Mouse (Mus musculus) midbrain, postnatal 0 days (tissue): Measurements from ENCODE around the gene Kif1a. TPM values are rescaled to one million over a fixed set of nuclear protein-coding genes. Genes with fewer than 3 reads are reported as not detected.

Experiments
- ATAC-seq: fragments of 200-750 bp; cut with Nextera tagmentation; 2 replicates; pipeline ENCODE4 v1.8.0; 2017; ENCODE audit warnings: moderate number of reproducible peaks, mild to moderate bottlenecking, moderate TSS enrichment, moderate library complexity; ENCODE audit not compliant: low FRiP score
- DNase-seq: peaks from one replicate; pipeline ENCODE4 v3.0.0-alpha.2; 2015; ENCODE audit warnings: low spot score
- H3K27ac ChIP-seq: fragments of 300-500 bp; sonication (generic); 2 replicates; pipeline ENCODE4 v1.5.1; 2014; ENCODE audit warnings: low read depth, mild to moderate bottlenecking, low read length, mixed read lengths
- H3K27me3 ChIP-seq: fragments of 300-500 bp; sonication (generic); 2 replicates; pipeline ENCODE4 v1.6.1; 2014; ENCODE audit warnings: low read length, control low read depth, mixed read lengths; ENCODE audit not compliant: insufficient read depth
- H3K36me3 ChIP-seq: fragments of 300-500 bp; sonication (generic); 2 replicates; pipeline ENCODE4 v1.6.1; 2014; ENCODE audit warnings: low read length, control low read depth, mixed read lengths; ENCODE audit not compliant: insufficient read depth
- H3K4me1 ChIP-seq: fragments of 300-500 bp; sonication (generic); 2 replicates; pipeline ENCODE4 v1.6.1; 2014; ENCODE audit warnings: mild to moderate bottlenecking, control low read depth, antibody characterized with exemption, low read length, mixed read lengths; ENCODE audit not compliant: insufficient read depth
- H3K4me2 ChIP-seq: fragments of 300-500 bp; sonication (generic); 2 replicates; pipeline ENCODE4 v1.6.1; 2014; ENCODE audit warnings: low read depth, mild to moderate bottlenecking, low read length, mixed read lengths; ENCODE audit not compliant: poor library complexity, severe bottlenecking
- H3K4me3 ChIP-seq: fragments of 300-500 bp; sonication (generic); 2 replicates; pipeline ENCODE4 v1.5.1; 2014; ENCODE audit warnings: low read depth, mild to moderate bottlenecking, low read length, moderate library complexity
- H3K9ac ChIP-seq: fragments of 300-500 bp; sonication (generic); replicated peaks from 2 replicates; pipeline ENCODE4 v1.6.1; 2014; ENCODE audit warnings: mild to moderate bottlenecking, low read length, moderate library complexity, mixed read lengths; ENCODE audit not compliant: poor library complexity, severe bottlenecking
- H3K9me3 ChIP-seq: fragments of 300-500 bp; sonication (generic); 2 replicates; pipeline ENCODE4 v1.6.1; 2016; ENCODE audit warnings: low read length, control low read depth
- CTCF ChIP-seq: IDR thresholded peaks from 2 replicates; pipeline ENCODE4 v1.5.1; 2016; ENCODE audit warnings: antibody characterized with exemption, mild to moderate bottlenecking
- WGBS: fragments of 180-500 bp; shearing (Covaris S2); extraction: QIAGEN DNeasy Blood & Tissue Kit; methylation state at CpG from one replicate; pipeline ENCODE4 v1.1.7; 2014; 5-methylcytosine and 5-hydroxymethylcytosine counted together
- polyA plus RNA-seq: library from polyadenylated mRNA; unstranded; fragments of >200 nt; fragmentation: Nextera tagmentation; extraction: Ambion mirVana; gene quantifications from 2 replicates; pipeline ENCODE4 v1.2.1, GENCODE M21; 2015
- total RNA-seq: library from RNA; depleted of rRNA; stranded (reverse); fragments of >200 nt; gene quantifications from 2 replicates; pipeline ENCODE4 v1.2.3, GENCODE M21; 2014

Gene Kif1a
- total and polyA plus RNA-seq, 2 experiments from 2014 or later: 677 to 716 TPM

DNA sequence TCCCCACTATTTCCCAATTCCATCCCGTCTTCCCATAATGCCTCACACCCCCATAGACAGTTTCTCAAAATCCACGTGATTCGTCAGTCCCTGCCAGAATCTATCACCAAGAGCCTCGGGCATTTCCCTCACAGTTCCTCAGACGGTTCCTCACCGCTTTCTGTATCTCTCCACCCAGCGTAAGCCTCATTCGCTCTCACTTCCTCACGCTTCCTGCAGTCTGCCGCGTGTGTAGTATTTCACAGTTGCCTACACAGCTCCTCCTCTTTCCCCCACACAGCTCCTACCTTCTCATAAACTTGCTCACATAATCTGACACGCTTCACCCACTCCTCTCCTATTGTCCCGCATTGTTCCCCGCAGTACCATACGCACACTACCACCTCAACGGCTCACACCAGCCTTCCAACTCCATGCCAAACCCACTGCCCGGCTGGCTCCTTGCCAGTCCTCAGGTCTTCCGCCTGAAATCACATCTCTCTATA is 30.2 kb downstream of the Kif1a start:
- Histone ChIP-seq H3K27ac (no peak overlapping the region), H3K4me1 (no peaks in the 10 kb centered on the region), H3K9ac (no peak overlapping the region), H3K36me3 (peaks cover 82% of the 10 kb centered on the region), H3K9me3 (no peaks in the 10 kb centered on the region), H3K4me3 (no peak overlapping the region), H3K27me3 (no peaks in the 10 kb centered on the region), H3K4me2 (no peak overlapping the region)
- WGBS: 76% methylated on average over 18 of the region's 18 CpGs
- TF ChIP-seq CTCF: no peak
- ATAC-seq: no peak
- peak; percentile 73 for DNase-seq

DNA sequence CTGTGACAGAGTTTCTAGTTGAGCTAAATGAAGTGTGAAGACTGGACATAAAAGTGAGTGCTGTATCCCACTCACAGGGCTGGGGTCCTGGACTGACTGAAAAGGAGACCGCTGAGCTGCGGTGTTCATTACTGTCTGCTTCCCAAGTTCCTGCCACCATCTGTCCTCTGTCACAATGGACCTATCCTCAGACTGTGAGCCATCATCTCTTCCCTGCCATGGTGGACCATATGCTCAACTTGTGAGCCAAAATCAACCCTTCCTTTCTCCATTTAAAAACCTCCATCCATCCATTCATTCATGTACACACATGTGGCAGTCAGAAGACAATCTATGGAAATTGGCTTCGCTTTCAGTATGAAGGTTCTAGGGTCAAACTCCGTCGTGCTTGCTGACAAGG is 30.9 kb downstream of the Kif1a start:
- Histone ChIP-seq H3K27ac (no peak overlapping the region), H3K4me1 (no peaks in the 10 kb centered on the region), H3K4me2 (no peak overlapping the region), H3K9me3 (no peaks in the 10 kb centered on the region), H3K4me3 (no peak overlapping the region), H3K27me3 (no peaks in the 10 kb centered on the region), H3K36me3 (peaks cover 82% of the 10 kb centered on the region), H3K9ac (no peak overlapping the region)
- 89% methylated on average over 5 of the region's 5 CpGs for WGBS
- DNase-seq (peak; percentile 45), ATAC-seq (no peak)
- TF ChIP-seq CTCF: no peak

DNA sequence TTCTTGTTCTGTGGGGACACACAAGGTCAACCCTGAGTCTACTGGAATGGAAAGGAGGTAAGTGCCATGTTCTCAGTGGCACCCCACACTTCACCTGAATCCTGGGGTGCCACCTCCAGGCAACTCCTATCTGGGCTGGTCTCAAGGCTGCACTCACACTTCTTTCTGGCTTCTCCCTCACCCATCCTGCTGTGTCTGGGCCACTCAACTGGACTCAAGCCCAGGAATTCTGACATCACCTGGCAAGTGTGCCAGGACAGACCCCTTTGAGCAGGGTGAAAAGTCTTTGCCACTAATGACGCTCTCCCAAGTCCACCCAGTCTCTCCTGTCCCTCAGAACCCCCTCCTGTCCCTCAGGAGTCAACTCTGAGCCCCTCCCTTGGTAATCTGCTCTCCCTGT is 33.2 kb downstream of the Kif1a start:
- Histone ChIP-seq H3K27ac (no peak overlapping the region), H3K36me3 (peaks cover 82% of the 10 kb centered on the region), H3K27me3 (no peaks in the 10 kb centered on the region), H3K9ac (no peak overlapping the region), H3K4me2 (no peak overlapping the region), H3K4me1 (no peaks in the 10 kb centered on the region), H3K4me3 (no peak overlapping the region), H3K9me3 (no peaks in the 10 kb centered on the region)
- 88% methylated on average over 1 of the region's 1 CpGs for WGBS
- TF ChIP-seq CTCF: no peak
- DNase-seq (peak; percentile 43), ATAC-seq (no peak)

DNA sequence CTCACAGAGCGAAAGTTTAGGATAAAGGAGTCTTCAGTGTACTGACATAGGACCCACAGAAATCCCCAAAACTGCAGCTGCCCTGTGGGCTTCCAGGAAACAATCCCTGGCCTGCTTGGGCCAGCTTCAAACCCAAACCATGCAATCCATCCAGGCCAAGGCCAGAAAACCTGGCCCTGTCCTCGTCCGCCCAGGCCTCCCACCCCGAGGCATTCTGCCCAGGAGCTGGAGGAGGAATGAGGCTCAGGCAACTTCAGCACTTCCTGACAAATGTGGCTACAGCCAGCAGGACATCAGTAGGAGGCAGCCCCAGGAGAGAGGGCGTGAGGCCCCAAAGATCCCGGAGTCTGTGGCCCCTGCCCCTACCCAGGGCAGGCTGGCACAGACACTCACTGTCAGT is 36.1 kb downstream of the Kif1a start:
- no peaks in the 10 kb centered on the region for H3K9me3 ChIP-seq
- peaks cover 88% of the 10 kb centered on the region for H3K36me3 ChIP-seq
- H3K9ac ChIP-seq: no peak overlapping the region
- TF ChIP-seq CTCF: no peak
- H3K27ac ChIP-seq: no peak overlapping the region
- H3K4me1 ChIP-seq: no peaks in the 10 kb centered on the region
- no peak for ATAC-seq
- WGBS: 88% methylated on average over 6 of the region's 6 CpGs
- H3K4me3 ChIP-seq: no peak overlapping the region
- no peak for DNase-seq
- H3K4me2 ChIP-seq: no peak overlapping the region
- H3K27me3 ChIP-seq: no peaks in the 10 kb centered on the region

DNA sequence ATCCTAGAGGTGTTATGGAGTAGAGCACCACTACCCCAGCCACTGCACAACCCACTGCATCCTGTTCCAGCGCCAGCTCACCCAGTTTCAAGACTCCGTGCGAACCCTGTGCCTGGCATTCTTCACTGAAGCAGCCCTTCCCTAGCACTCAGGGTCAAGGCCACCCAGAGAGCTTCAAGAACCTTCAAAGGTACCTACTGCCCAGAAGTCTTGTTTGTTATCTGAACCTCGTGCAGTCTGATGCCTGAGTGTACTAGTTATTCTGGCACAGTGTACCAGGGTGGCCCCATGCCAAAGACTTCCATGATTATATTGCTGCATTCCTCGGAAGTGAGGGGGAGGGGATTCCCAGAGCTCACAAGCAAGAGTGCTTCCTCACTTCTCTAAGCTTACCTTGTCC is 38.1 kb downstream of the Kif1a start:
- H3K4me3 ChIP-seq: no peak overlapping the region
- 76% methylated on average over 5 of the region's 5 CpGs for WGBS
- ATAC-seq (no peak), DNase-seq (no peak)
- no peaks in the 10 kb centered on the region for H3K9me3 ChIP-seq
- no peak overlapping the region for H3K4me2 ChIP-seq
- no peak overlapping the region for H3K9ac ChIP-seq
- no peaks in the 10 kb centered on the region for H3K4me1 ChIP-seq
- peaks cover 94% of the 10 kb centered on the region for H3K36me3 ChIP-seq
- no peaks in the 10 kb centered on the region for H3K27me3 ChIP-seq
- no peak for TF ChIP-seq CTCF
- no peak overlapping the region for H3K27ac ChIP-seq

DNA sequence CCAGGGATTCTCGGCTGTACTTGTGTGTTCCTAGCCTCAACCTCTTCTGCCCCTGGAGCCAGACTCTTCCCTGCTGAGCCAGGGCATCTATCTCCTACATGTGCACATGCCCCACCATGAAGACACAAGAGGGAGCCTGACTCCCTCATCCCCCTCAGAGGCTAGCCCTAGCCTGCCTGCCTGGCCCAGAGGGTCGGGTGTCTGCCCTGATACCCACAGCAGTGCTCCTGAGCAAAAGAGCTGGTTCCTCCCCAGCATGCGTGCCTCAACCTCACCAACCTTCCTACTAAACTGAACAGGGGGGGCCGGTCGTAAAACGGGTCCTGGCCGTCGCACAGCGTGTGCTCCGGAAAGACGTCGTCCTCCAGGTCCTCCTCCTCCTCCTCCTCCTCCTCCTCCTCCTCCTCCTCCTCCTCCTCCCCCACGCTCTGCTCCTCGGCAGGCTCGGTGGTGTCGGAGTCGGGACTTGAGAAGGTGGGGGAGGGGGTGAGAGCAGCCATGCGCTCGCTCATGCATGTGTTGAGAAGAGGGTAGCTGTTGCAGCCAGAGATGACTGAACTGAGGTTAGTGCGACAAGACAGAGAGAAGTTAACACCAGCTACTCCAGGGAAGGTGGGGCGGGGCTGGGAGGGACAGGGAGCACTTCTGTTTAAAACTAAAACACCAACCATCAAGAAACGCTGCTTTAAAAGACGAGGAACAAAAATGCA is 50.5 kb downstream of the Kif1a start:
- ATAC-seq: no peak

More for the DNA sequence above, 50.5 kb downstream of the Kif1a start:
- Histone ChIP-seq H3K27me3 (no peaks in the 10 kb centered on the region), H3K4me3 (no peak overlapping the region), H3K4me1 (no peaks in the 10 kb centered on the region), H3K36me3 (peaks cover 94% of the 10 kb centered on the region), H3K9ac (no peak overlapping the region), H3K9me3 (no peaks in the 10 kb centered on the region), H3K4me2 (no peak overlapping the region), H3K27ac (no peak overlapping the region)
- no peak for TF ChIP-seq CTCF
- 63% methylated on average over 17 of the region's 23 CpGs for WGBS
- DNase-seq: no peak
